Mouse (Mus musculus) bone marrow, adult 2 months (tissue): ENCODE measurements around the gene Ccdc33.

ENCODE experiments used
- CTCF ChIP-seq: fragments of 200-500 bp; IDR thresholded peaks from 2 replicates; pipeline ENCODE4 v1.5.1; 2011; ENCODE audit warnings: low read length, control low read depth; ENCODE audit not compliant: control insufficient read depth, insufficient read depth
- POLR2A ChIP-seq: fragments of 200-500 bp; IDR thresholded peaks from 2 replicates; pipeline ENCODE4 v1.6.1; 2011; ENCODE audit warnings: low read depth, mild to moderate bottlenecking, control low read depth, low read length, borderline replicate concordance; ENCODE audit not compliant: control insufficient read depth

GRCm38 (mm10) chr9:58112866-58113278, 5.8 kb downstream of the Ccdc33 start:
- TF ChIP-seq CTCF (no peak), POLR2A (no peak)
